ENCODE assay signal across 9 mouse cellular contexts in genomic region chr4:43030352-43030751, GRCm38 (mm10). TPM values are rescaled to one million over a fixed set of nuclear protein-coding genes. Genes with fewer than 3 reads are reported as not detected.
DNase-seq lines count a peak whose midpoint lies in the region; ATAC-seq lines count a peak whose summit lies in the region.
"Had no signal": no experiment of that assay in that cellular context is flagged by ENCODE, and none has a peak within 500 bp of the region (broad histone marks: within the 10 kb centered on the region; RNA-seq: fewer than 3 reads in every experiment).

No protein-coding gene starts in this region.

- WGBS in kidney, embryonic 14.5 days: 59% methylated on average over 9 of the region's 9 CpGs
- 77% methylated on average over 9 of the region's 9 CpGs for WGBS in hindbrain, embryonic 13.5 days
- 74% methylated on average over 9 of the region's 9 CpGs for WGBS in midbrain, embryonic 14.5 days

- H3K4me1 ChIP-seq in kidney, embryonic 14.5 days (ENCODE audit: control insufficient read depth, insufficient read depth, low read length): peaks cover 11% of the 10 kb centered on the region
- peaks cover 28% of the 10 kb centered on the region for H3K4me1 ChIP-seq in hindbrain, embryonic 13.5 days (replicated peaks)
- H3K4me1 ChIP-seq in midbrain, embryonic 14.5 days (ENCODE audit: control insufficient read depth, insufficient read depth, low read length): peaks cover 22% of the 10 kb centered on the region

- no peaks in the 10 kb centered on the region for H3K27me3 ChIP-seq in kidney, embryonic 14.5 days (ENCODE audit: control insufficient read depth, insufficient read depth, low read length)
- no peaks in the 10 kb centered on the region for H3K27me3 ChIP-seq in hindbrain, embryonic 13.5 days
- no peaks in the 10 kb centered on the region for H3K27me3 ChIP-seq in midbrain, embryonic 14.5 days (ENCODE audit: control insufficient read depth, insufficient read depth, low read length)
- H3K27me3 ChIP-seq: Patski had no signal

- no peak for ATAC-seq in kidney, embryonic 14.5 days (ENCODE audit: low FRiP score, low TSS enrichment)
- ATAC-seq in hindbrain, embryonic 13.5 days (ENCODE audit: low FRiP score): no peak
- ATAC-seq in midbrain, embryonic 14.5 days (ENCODE audit: low FRiP score, low TSS enrichment): no peak

- H3K36me3 ChIP-seq in kidney, embryonic 14.5 days (ENCODE audit: control insufficient read depth, insufficient read depth, low read length): peaks cover 49% of the 10 kb centered on the region
- peaks cover 65% of the 10 kb centered on the region for H3K36me3 ChIP-seq in hindbrain, embryonic 13.5 days
- peaks cover 60% of the 10 kb centered on the region for H3K36me3 ChIP-seq in midbrain, embryonic 14.5 days (ENCODE audit: control insufficient read depth, insufficient read depth, low read length)

- no peaks in the 10 kb centered on the region for H3K9me3 ChIP-seq in kidney, embryonic 14.5 days (ENCODE audit: control insufficient read depth, low read length)
- H3K9me3 ChIP-seq in hindbrain, embryonic 13.5 days: no peaks in the 10 kb centered on the region
- no peaks in the 10 kb centered on the region for H3K9me3 ChIP-seq in midbrain, embryonic 14.5 days (ENCODE audit: control insufficient read depth, low read length)

- H3K4me3 ChIP-seq in kidney, embryonic 14.5 days (ENCODE audit: low read length): peak overlapping the region; percentile 89
- peak overlapping the region; percentile 85 for H3K4me3 ChIP-seq in hindbrain, embryonic 13.5 days
- H3K4me3 ChIP-seq in midbrain, embryonic 14.5 days (replicated peaks; ENCODE audit: low read depth, low read length): peak overlapping the region; percentile 51

- peak overlapping the region; percentile 87 for H3K4me2 ChIP-seq in kidney, embryonic 14.5 days (replicated peaks; ENCODE audit: low read depth, low read length)
- H3K4me2 ChIP-seq in hindbrain, embryonic 13.5 days: peak overlapping the region; percentile 86
- peak overlapping the region; percentile 87 for H3K4me2 ChIP-seq in midbrain, embryonic 14.5 days (ENCODE audit: low read length)

- DNase-seq in kidney, postnatal 36 days: no peak
- DNase-seq in c-Kit-positive CD71-positive TER-119-positive erythroid progenitor cells, embryonic 14.5 days (ENCODE audit: low spot score): peak; percentile 60
- DNase-seq in midbrain, embryonic 14.5 days: no peak
- no peak for DNase-seq in layer of hippocampus, adult 8-10 months (ENCODE audit: low spot score in 2 of 2)
- DNase-seq in spleen, postnatal 4 days (ENCODE audit: low spot score in 2 of 2): no peak
- no peak for DNase-seq in spleen, adult 12 weeks (ENCODE audit: low spot score)

- H3K9ac ChIP-seq in kidney, embryonic 14.5 days (ENCODE audit: low read depth, low read length): peak overlapping the region; percentile 93
- peak overlapping the region; percentile 94 for H3K9ac ChIP-seq in hindbrain, embryonic 13.5 days
- H3K9ac ChIP-seq in midbrain, embryonic 14.5 days (replicated peaks; ENCODE audit: low read length): peak overlapping the region; percentile 65

- peak overlapping the region; percentile 83 for H3K27ac ChIP-seq in kidney, embryonic 14.5 days (ENCODE audit: low read depth, low read length)
- peak overlapping the region; percentile 92 for H3K27ac ChIP-seq in hindbrain, embryonic 13.5 days
- peak overlapping the region; percentile 92; the same call in 1 of the 2 replicates for H3K27ac ChIP-seq in midbrain, embryonic 14.5 days (replicated peaks; ENCODE audit: low read depth, low read length)

RNA-seq across cellular contexts. Expression of gene Stoml2, which starts 1.2 kb away (rescaled TPM):
- 353 and 454 TPM in 2 replicates for polyA plus RNA-seq in kidney, embryonic 14.5 days (2014; fragmentation: Nextera tagmentation; extraction: Ambion mirVana)
- polyA plus RNA-seq in hindbrain, embryonic 13.5 days (2015; fragmentation: Nextera tagmentation; extraction: Ambion mirVana): 226 and 232 TPM in 2 replicates
- polyA plus RNA-seq in midbrain, embryonic 14.5 days (2014; fragmentation: Nextera tagmentation; extraction: Ambion mirVana): 219 and 222 TPM in 2 replicates
- total RNA-seq in layer of hippocampus, adult 8-10 months (2022): 100 to 1,000 TPM in 2 of 4 experiments, 10 to 100 TPM in 2; 97.9 to 106 (median 100) TPM

RNA-seq across cellular contexts. Expression of gene Pigo, which starts 4.7 kb away (rescaled TPM):
- 14.5 and 21.0 TPM in 2 replicates for polyA plus RNA-seq in kidney, embryonic 14.5 days (2014; fragmentation: Nextera tagmentation; extraction: Ambion mirVana)
- polyA plus RNA-seq in hindbrain, embryonic 13.5 days (2015; fragmentation: Nextera tagmentation; extraction: Ambion mirVana): 27.4 and 27.5 TPM in 2 replicates
- 23.3 and 26.4 TPM in 2 replicates for polyA plus RNA-seq in midbrain, embryonic 14.5 days (2014; fragmentation: Nextera tagmentation; extraction: Ambion mirVana)
- 10 to 100 TPM; 24.1 to 37.2 (median 28.9) TPM for total RNA-seq in layer of hippocampus, adult 8-10 months (2022)

RNA-seq across cellular contexts. Expression of gene Fam214b, which starts 15.7 kb away (rescaled TPM):
- polyA plus RNA-seq in kidney, embryonic 14.5 days (2014; fragmentation: Nextera tagmentation; extraction: Ambion mirVana): 6.8 and 8.3 TPM in 2 replicates
- polyA plus RNA-seq in hindbrain, embryonic 13.5 days (2015; fragmentation: Nextera tagmentation; extraction: Ambion mirVana): 33.3 and 34.1 TPM in 2 replicates
- 32.5 and 35.4 TPM in 2 replicates for polyA plus RNA-seq in midbrain, embryonic 14.5 days (2014; fragmentation: Nextera tagmentation; extraction: Ambion mirVana)
- total RNA-seq in layer of hippocampus, adult 8-10 months (2022): 10 to 100 TPM; 39.8 to 46.0 (median 42.9) TPM

RNA-seq across cellular contexts. Expression of gene Fancg, which starts 20.0 kb away (rescaled TPM):
- 11.8 and 16.9 TPM in 2 replicates for polyA plus RNA-seq in kidney, embryonic 14.5 days (2014; fragmentation: Nextera tagmentation; extraction: Ambion mirVana)
- 20.0 and 21.9 TPM in 2 replicates for polyA plus RNA-seq in hindbrain, embryonic 13.5 days (2015; fragmentation: Nextera tagmentation; extraction: Ambion mirVana)
- polyA plus RNA-seq in midbrain, embryonic 14.5 days (2014; fragmentation: Nextera tagmentation; extraction: Ambion mirVana): 17.4 and 20.4 TPM in 2 replicates
- total RNA-seq in layer of hippocampus, adult 8-10 months (2022): 10 to 100 TPM; 14.0 to 17.1 (median 15.5) TPM

RNA-seq across cellular contexts. Expression of gene Unc13b, which starts 28.4 kb away (rescaled TPM):
- polyA plus RNA-seq in kidney, embryonic 14.5 days (2014; fragmentation: Nextera tagmentation; extraction: Ambion mirVana): 5.6 and 9.0 TPM in 2 replicates
- 18.6 and 19.7 TPM in 2 replicates for polyA plus RNA-seq in hindbrain, embryonic 13.5 days (2015; fragmentation: Nextera tagmentation; extraction: Ambion mirVana)
- 14.3 and 20.4 TPM in 2 replicates for polyA plus RNA-seq in midbrain, embryonic 14.5 days (2014; fragmentation: Nextera tagmentation; extraction: Ambion mirVana)
- total RNA-seq in layer of hippocampus, adult 8-10 months (2022): 10 to 100 TPM; 38.3 to 56.8 (median 44.9) TPM
